Mouse (Mus musculus): ENCODE measurements around the gene Paxbp1. TPM values are rescaled to one million over a fixed set of nuclear protein-coding genes. Genes with fewer than 3 reads are reported as not detected.
A peak's percentile ranks its signal among the peaks of the same experiment; 100 is the strongest.

Gene Paxbp1
- polyA plus RNA-seq, 1 experiment from 2014 or later: 67.0 TPM

DNA sequence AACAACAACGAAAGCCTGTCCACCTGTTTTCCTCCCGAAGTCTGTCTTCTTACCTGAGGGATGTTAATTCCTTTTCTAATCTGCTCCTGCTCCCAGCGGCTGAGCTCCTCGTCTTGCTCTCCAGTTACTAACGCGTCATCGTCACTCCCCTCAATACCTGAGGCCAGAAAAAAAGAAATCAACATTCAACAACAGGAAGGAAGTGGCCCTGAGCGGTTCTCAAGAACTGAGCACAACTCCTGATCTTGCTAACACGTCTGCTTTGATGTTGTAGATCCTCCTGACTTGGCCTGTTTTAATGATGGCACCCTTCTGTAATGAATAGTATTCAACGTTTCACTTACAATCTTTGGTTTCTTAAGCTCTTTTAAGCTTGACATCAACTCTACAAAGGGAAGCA lies 8.5 kb downstream of the Paxbp1 start:
- Histone ChIP-seq H3K4me1 (no peaks in the 10 kb centered on the region), H3K4me3 (no peak overlapping the region), H3K9me3 (no peaks in the 10 kb centered on the region), H3K36me3 (replicated peaks) (peaks cover 97% of the 10 kb centered on the region), H3K27me3 (ENCODE audit: poor library complexity, severe bottlenecking) (no peaks in the 10 kb centered on the region), H3K27ac (no peak overlapping the region)
- WGBS: 92% methylated on average over 10 of the region's 10 CpGs
- DNase-seq (ENCODE audit: extremely low spot score, low spot score): no peak

- 95% methylated on average over 4 of the region's 4 CpGs for WGBS
- no peak overlapping the region for H3K4me3 ChIP-seq
- H3K9me3 ChIP-seq: no peaks in the 10 kb centered on the region
- peaks cover 97% of the 10 kb centered on the region for H3K36me3 ChIP-seq (replicated peaks)
- no peak for DNase-seq (ENCODE audit: extremely low spot score, low spot score)
- no peak overlapping the region for H3K27ac ChIP-seq
- no peaks in the 10 kb centered on the region for H3K27me3 ChIP-seq (ENCODE audit: poor library complexity, severe bottlenecking)
- no peaks in the 10 kb centered on the region for H3K4me1 ChIP-seq
Observed at GRCm38 (mm10) chr16:91030751-91031150, 13.6 kb downstream of the Paxbp1 start.

DNA sequence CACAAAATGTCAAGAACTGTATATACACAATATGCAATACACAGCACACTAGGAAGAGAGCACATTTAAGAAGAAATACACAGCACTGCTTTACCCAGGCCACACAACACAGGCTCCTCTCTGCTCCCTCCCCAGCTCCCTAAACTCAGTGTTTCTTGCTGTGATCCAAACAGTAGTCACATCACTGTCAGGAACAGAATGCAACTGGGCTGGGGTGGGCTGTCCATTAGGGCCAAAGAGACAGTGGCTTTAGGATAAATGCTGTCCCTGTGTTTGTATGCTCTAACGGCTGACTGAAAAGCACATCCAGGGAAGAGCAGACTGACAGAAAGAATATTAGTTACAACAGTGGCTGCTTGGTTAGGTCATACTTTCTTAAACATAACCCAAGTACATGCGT lies 14.4 kb downstream of the Paxbp1 start:
- Histone ChIP-seq H3K9me3 (no peaks in the 10 kb centered on the region), H3K27me3 (ENCODE audit: poor library complexity, severe bottlenecking) (no peaks in the 10 kb centered on the region), H3K27ac (no peak overlapping the region), H3K4me1 (no peaks in the 10 kb centered on the region), H3K36me3 (replicated peaks) (peaks cover 98% of the 10 kb centered on the region), H3K4me3 (no peak overlapping the region)
- no peak for DNase-seq (ENCODE audit: extremely low spot score, low spot score)
- 88% methylated on average over 2 of the region's 2 CpGs for WGBS

GRCm38 (mm10) chr16:91029161-91029743 lies 15.1 kb downstream of the Paxbp1 start:
- Histone ChIP-seq H3K4me3 (no peak overlapping the region), H3K9me3 (no peaks in the 10 kb centered on the region; the same call in 1 of the 2 replicates), H3K36me3 (replicated peaks) (peaks cover 98% of the 10 kb centered on the region), H3K27ac (no peak overlapping the region), H3K4me1 (no peaks in the 10 kb centered on the region), H3K27me3 (ENCODE audit: poor library complexity, severe bottlenecking) (no peaks in the 10 kb centered on the region)
- 97% methylated on average over 8 of the region's 8 CpGs for WGBS
- DNase-seq (ENCODE audit: extremely low spot score, low spot score): no peak

GRCm38 (mm10) chr16:91026290-91026689 lies 18.1 kb downstream of the Paxbp1 start:
- H3K27me3 ChIP-seq (ENCODE audit: poor library complexity, severe bottlenecking): no peaks in the 10 kb centered on the region
- peaks cover 5% of the 10 kb centered on the region; the same call in 1 of the 2 replicates for H3K9me3 ChIP-seq
- no peaks in the 10 kb centered on the region for H3K4me1 ChIP-seq
- WGBS: 84% methylated on average over 4 of the region's 4 CpGs
- H3K27ac ChIP-seq: no peak overlapping the region
- peaks cover 98% of the 10 kb centered on the region for H3K36me3 ChIP-seq (replicated peaks)
- H3K4me3 ChIP-seq: no peak overlapping the region
- DNase-seq (ENCODE audit: extremely low spot score, low spot score): no peak

GRCm38 (mm10) chr16:91023384-91023783 lies 21.0 kb downstream of the Paxbp1 start:
- no peak overlapping the region for H3K27ac ChIP-seq
- H3K4me1 ChIP-seq: no peaks in the 10 kb centered on the region
- peaks cover 100% of the 10 kb centered on the region for H3K36me3 ChIP-seq (replicated peaks)
- H3K9me3 ChIP-seq: peaks cover 5% of the 10 kb centered on the region; the same call in 1 of the 2 replicates
- H3K27me3 ChIP-seq (ENCODE audit: poor library complexity, severe bottlenecking): no peaks in the 10 kb centered on the region
- H3K4me3 ChIP-seq: no peak overlapping the region
- DNase-seq (ENCODE audit: extremely low spot score, low spot score): no peak
- 95% methylated on average over 1 of the region's 1 CpGs for WGBS

GRCm38 (mm10) chr16:91020842-91021483 lies 23.4 kb downstream of the Paxbp1 start:
- H3K9me3 ChIP-seq: peaks cover 5% of the 10 kb centered on the region; the same call in 1 of the 2 replicates
- H3K4me1 ChIP-seq: no peaks in the 10 kb centered on the region
- no peak overlapping the region for H3K4me3 ChIP-seq
- H3K36me3 ChIP-seq (replicated peaks): peaks cover 99% of the 10 kb centered on the region
- 94% methylated on average over 10 of the region's 10 CpGs for WGBS
- no peak for DNase-seq (ENCODE audit: extremely low spot score, low spot score)
- no peaks in the 10 kb centered on the region for H3K27me3 ChIP-seq (ENCODE audit: poor library complexity, severe bottlenecking)
- H3K27ac ChIP-seq: no peak overlapping the region

GRCm38 (mm10) chr16:91019476-91019875 lies 24.9 kb downstream of the Paxbp1 start:
- WGBS: 95% methylated on average over 4 of the region's 4 CpGs
- no peak overlapping the region for H3K4me3 ChIP-seq
- peaks cover 99% of the 10 kb centered on the region for H3K36me3 ChIP-seq (replicated peaks)
- no peak overlapping the region for H3K27ac ChIP-seq
- DNase-seq (ENCODE audit: extremely low spot score, low spot score): no peak
- no peaks in the 10 kb centered on the region for H3K27me3 ChIP-seq (ENCODE audit: poor library complexity, severe bottlenecking)
- H3K9me3 ChIP-seq: peaks cover 5% of the 10 kb centered on the region; the same call in 1 of the 2 replicates
- H3K4me1 ChIP-seq: no peaks in the 10 kb centered on the region

GRCm38 (mm10) chr16:91015761-91016160 lies 28.6 kb downstream of the Paxbp1 start:
- Histone ChIP-seq H3K27me3 (ENCODE audit: poor library complexity, severe bottlenecking) (no peaks in the 10 kb centered on the region), H3K36me3 (replicated peaks) (peaks cover 75% of the 10 kb centered on the region), H3K9me3 (no peaks in the 10 kb centered on the region), H3K4me1 (peaks cover 11% of the 10 kb centered on the region), H3K4me3 (no peak overlapping the region), H3K27ac (no peak overlapping the region)
- no peak for DNase-seq (ENCODE audit: extremely low spot score, low spot score)
- WGBS: 93% methylated on average over 4 of the region's 4 CpGs

DNA sequence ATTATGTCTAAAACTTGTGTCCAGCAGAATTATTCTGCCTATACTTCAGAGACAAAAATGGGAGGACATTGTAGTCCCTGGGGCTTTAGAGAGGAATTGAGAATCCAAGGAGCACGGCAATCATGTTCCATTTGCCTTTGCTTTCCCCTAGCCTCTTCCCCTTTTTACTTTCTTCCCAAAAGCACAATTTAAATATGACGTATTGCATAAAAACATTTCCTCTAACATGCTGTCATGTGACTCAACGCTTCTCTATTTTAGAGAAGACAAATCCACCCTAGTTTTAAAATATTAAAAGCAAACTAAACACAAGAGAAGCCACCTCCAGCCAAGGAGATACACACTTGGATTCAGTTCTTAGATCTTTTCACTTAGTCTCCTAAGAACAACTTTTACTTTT lies 32.5 kb downstream of the Paxbp1 start:
- no peak for DNase-seq (ENCODE audit: extremely low spot score, low spot score)
- H3K27me3 ChIP-seq (ENCODE audit: poor library complexity, severe bottlenecking): no peaks in the 10 kb centered on the region
- WGBS: 44% methylated on average over 3 of the region's 3 CpGs
- peaks cover 21% of the 10 kb centered on the region for H3K4me1 ChIP-seq
- peak overlapping the region; percentile 92 for H3K27ac ChIP-seq
- H3K9me3 ChIP-seq: no peaks in the 10 kb centered on the region
- H3K36me3 ChIP-seq (replicated peaks): peaks cover 41% of the 10 kb centered on the region
- peak overlapping the region; percentile 95 for H3K4me3 ChIP-seq

DNA sequence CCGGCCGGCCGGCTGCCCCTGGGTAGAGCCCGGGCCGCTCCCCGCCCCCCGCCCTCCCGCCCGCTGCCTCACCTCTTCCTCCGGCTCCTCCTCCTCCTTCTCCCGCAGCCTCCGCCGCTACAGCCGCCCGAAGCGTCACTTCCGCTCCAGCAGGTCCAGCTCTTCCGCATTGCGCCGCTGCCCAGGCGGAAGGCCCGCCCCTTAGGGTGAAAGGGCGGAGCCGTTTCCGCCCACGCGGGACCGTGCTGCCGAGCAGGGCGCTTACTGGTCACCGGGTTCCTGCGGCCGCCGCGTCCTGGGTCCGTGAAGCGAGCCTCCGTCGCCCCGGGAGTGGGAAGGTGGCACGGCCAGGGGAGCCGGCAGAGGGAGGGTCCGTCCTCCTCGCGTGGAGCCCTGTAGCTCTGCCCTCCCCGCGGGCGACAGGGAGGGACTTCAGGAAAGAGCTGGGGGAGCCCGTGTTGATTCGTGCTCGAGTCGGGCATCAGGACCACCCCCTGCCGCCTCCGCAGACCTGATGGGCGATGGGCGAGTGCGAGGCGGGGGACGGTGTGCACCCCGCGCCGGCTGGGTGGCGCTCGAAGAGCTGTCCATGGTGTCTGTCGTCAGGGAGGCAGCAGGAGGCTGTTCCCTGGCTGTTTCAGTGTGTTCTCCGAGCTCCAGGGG lies 33.2 kb downstream of the Paxbp1 start, which contains the start of gene Synj1:
Synj1 (minus strand) TSS at position 288 of the 663 bp plus-strand sequence.
- peaks cover 34% of the 10 kb centered on the region for H3K36me3 ChIP-seq (replicated peaks)
- peak within 1 kb of the TSS; percentile 95 for H3K4me3 ChIP-seq
- peaks cover 21% of the 10 kb centered on the region for H3K4me1 ChIP-seq
- H3K27me3 ChIP-seq (ENCODE audit: poor library complexity, severe bottlenecking): no peaks in the 10 kb centered on the region
- peak within 1 kb of the TSS; percentile 92 for H3K27ac ChIP-seq
- H3K9me3 ChIP-seq: no peaks in the 10 kb centered on the region
- under 1% methylated on average over 66 of the region's 66 CpGs for WGBS
- DNase-seq (ENCODE audit: extremely low spot score, low spot score): peak; percentile 90

- Histone ChIP-seq H3K4me1 (peaks cover 21% of the 10 kb centered on the region), H3K27me3 (ENCODE audit: poor library complexity, severe bottlenecking) (no peaks in the 10 kb centered on the region), H3K4me3 (peak overlapping the region; percentile 95), H3K36me3 (replicated peaks) (peaks cover 29% of the 10 kb centered on the region), H3K27ac (peak overlapping the region; percentile 92), H3K9me3 (no peaks in the 10 kb centered on the region)
- 0% methylated on average over 40 of the region's 42 CpGs for WGBS
- no peak for DNase-seq (ENCODE audit: extremely low spot score, low spot score)
Observed at GRCm38 (mm10) chr16:91010581-91011020, 33.7 kb downstream of the Paxbp1 start.

Data from forebrain, embryonic 10.5 days (tissue).